Mouse (Mus musculus) frontal cortex, postnatal 10 days (tissue): Measurements from ENCODE around the gene Nav2.
A peak's percentile ranks its signal among the peaks of the same experiment; 100 is the strongest.

Source experiments
- DNase-seq, 2 experiments: peaks; one replicate each; pipeline ENCODE4 v3.0.0; 2022; ENCODE audit warnings: low spot score in 2 of 2, mixed read lengths in 1 of 2

Nav2 gene

GRCm38 (mm10) chr7:49283507-49284361 lies 375.2 kb downstream of the Nav2 start:
- no peak for DNase-seq

- no peak for DNase-seq
Observed at GRCm38 (mm10) chr7:49288186-49288585, 379.7 kb downstream of the Nav2 start.

- DNase-seq, result no peak
Observed at GRCm38 (mm10) chr7:49290308-49290707, 381.8 kb downstream of the Nav2 start.

- DNase-seq, result no peak
Observed at GRCm38 (mm10) chr7:49291208-49291892, 382.8 kb downstream of the Nav2 start.

- no peak for DNase-seq
Observed at GRCm38 (mm10) chr7:49297148-49297547, 388.6 kb downstream of the Nav2 start.

- DNase-seq, result peak in 1 of 2 experiments; percentile 37
Observed at GRCm38 (mm10) chr7:49298431-49298839, 389.9 kb downstream of the Nav2 start.

- DNase-seq, result no peak
Observed at GRCm38 (mm10) chr7:49301487-49301886, 393.0 kb downstream of the Nav2 start.

GRCm38 (mm10) chr7:49303600-49304411 lies 395.3 kb downstream of the Nav2 start:
- DNase-seq, result no peak

- DNase-seq, result no peak
Observed at GRCm38 (mm10) chr7:49307717-49308116, 399.2 kb downstream of the Nav2 start.

GRCm38 (mm10) chr7:49309746-49310145 lies 401.2 kb downstream of the Nav2 start:
- DNase-seq, result no peak

- DNase-seq, result no peak
Observed at GRCm38 (mm10) chr7:49313945-49314344, 405.4 kb downstream of the Nav2 start.

GRCm38 (mm10) chr7:49315033-49315432 lies 406.5 kb downstream of the Nav2 start:
- no peak for DNase-seq

GRCm38 (mm10) chr7:49316600-49316999 lies 408.1 kb downstream of the Nav2 start:
- no peak for DNase-seq

GRCm38 (mm10) chr7:49318183-49318897 lies 409.8 kb downstream of the Nav2 start:
- no peak for DNase-seq

GRCm38 (mm10) chr7:49318898-49319293 lies 410.4 kb downstream of the Nav2 start:
- no peak for DNase-seq

- DNase-seq, result no peak
Observed at GRCm38 (mm10) chr7:49319981-49320380, 411.5 kb downstream of the Nav2 start.

- no peak for DNase-seq
Observed at GRCm38 (mm10) chr7:49321124-49321531, 412.6 kb downstream of the Nav2 start.

GRCm38 (mm10) chr7:49322179-49322578 lies 413.7 kb downstream of the Nav2 start:
- no peak for DNase-seq

- no peak for DNase-seq
Observed at GRCm38 (mm10) chr7:49324575-49324974, 416.1 kb downstream of the Nav2 start.

GRCm38 (mm10) chr7:49326136-49326722 lies 417.7 kb downstream of the Nav2 start:
- no peak for DNase-seq
